Mouse (Mus musculus): ENCODE measurements around the gene Olfr1223. TPM values are rescaled to one million over a fixed set of nuclear protein-coding genes. Genes with fewer than 3 reads are reported as not detected.

The Olfr1223 gene
- polyA plus RNA-seq, 1 experiment from 2014 or later: not detected

Other genes starting within 250 kb of the Olfr1223 start
- not detected in 2 replicates for gene Olfr1208, start 249.2 kb downstream of the Olfr1223 start, polyA plus RNA-seq (2015; fragmentation: Nextera tagmentation; extraction: Ambion mirVana)
- gene Olfr1209, start 236.4 kb downstream of the Olfr1223 start, polyA plus RNA-seq (2015; fragmentation: Nextera tagmentation; extraction: Ambion mirVana): not detected in 2 replicates
- gene Olfr1211, start 213.4 kb downstream of the Olfr1223 start, polyA plus RNA-seq (2015; fragmentation: Nextera tagmentation; extraction: Ambion mirVana): not detected in 2 replicates
- not detected in 2 replicates for gene Olfr1212, start 197.6 kb downstream of the Olfr1223 start, polyA plus RNA-seq (2015; fragmentation: Nextera tagmentation; extraction: Ambion mirVana)
- gene Gm13762, start 171.3 kb downstream of the Olfr1223 start, polyA plus RNA-seq (2015; fragmentation: Nextera tagmentation; extraction: Ambion mirVana): not detected in 2 replicates
- not detected in 2 replicates for gene Olfr1214, start 158.9 kb downstream of the Olfr1223 start, polyA plus RNA-seq (2015; fragmentation: Nextera tagmentation; extraction: Ambion mirVana)
- gene Olfr1215, start 144.6 kb downstream of the Olfr1223 start, polyA plus RNA-seq (2015; fragmentation: Nextera tagmentation; extraction: Ambion mirVana): not detected in 2 replicates
- not detected in 2 replicates for gene Olfr1216, start 133.2 kb downstream of the Olfr1223 start, polyA plus RNA-seq (2015; fragmentation: Nextera tagmentation; extraction: Ambion mirVana)
- not detected in 2 replicates for gene Olfr1217, start 119.5 kb downstream of the Olfr1223 start, polyA plus RNA-seq (2015; fragmentation: Nextera tagmentation; extraction: Ambion mirVana)
- gene Olfr1218, start 90.4 kb downstream of the Olfr1223 start, polyA plus RNA-seq (2015; fragmentation: Nextera tagmentation; extraction: Ambion mirVana): not detected in 2 replicates
- not detected in 2 replicates for gene Olfr1219, start 68.0 kb downstream of the Olfr1223 start, polyA plus RNA-seq (2015; fragmentation: Nextera tagmentation; extraction: Ambion mirVana)
- not detected in 2 replicates for gene Olfr1220, start 44.7 kb downstream of the Olfr1223 start, polyA plus RNA-seq (2015; fragmentation: Nextera tagmentation; extraction: Ambion mirVana)
- not detected in 2 replicates for gene Olfr1221, start 34.3 kb downstream of the Olfr1223 start, polyA plus RNA-seq (2015; fragmentation: Nextera tagmentation; extraction: Ambion mirVana)
- gene Olfr1222, start 18.5 kb downstream of the Olfr1223 start, polyA plus RNA-seq (2015; fragmentation: Nextera tagmentation; extraction: Ambion mirVana): not detected in 2 replicates
- not detected in 2 replicates for gene Olfr1224-ps1, start 12.5 kb upstream of the Olfr1223 start, polyA plus RNA-seq (2015; fragmentation: Nextera tagmentation; extraction: Ambion mirVana)
- not detected in 2 replicates for gene Olfr1225, start 23.1 kb upstream of the Olfr1223 start, polyA plus RNA-seq (2015; fragmentation: Nextera tagmentation; extraction: Ambion mirVana)
- gene Olfr1226, start 48.5 kb upstream of the Olfr1223 start, polyA plus RNA-seq (2015; fragmentation: Nextera tagmentation; extraction: Ambion mirVana): not detected in 2 replicates
- gene Olfr1228, start 102.5 kb upstream of the Olfr1223 start, polyA plus RNA-seq (2015; fragmentation: Nextera tagmentation; extraction: Ambion mirVana): not detected in 2 replicates
- not detected in 2 replicates for gene Olfr1229, start 136.5 kb upstream of the Olfr1223 start, polyA plus RNA-seq (2015; fragmentation: Nextera tagmentation; extraction: Ambion mirVana)
- not detected in 2 replicates for gene Olfr1230, start 145.7 kb upstream of the Olfr1223 start, polyA plus RNA-seq (2015; fragmentation: Nextera tagmentation; extraction: Ambion mirVana)
- gene Olfr1231, start 155.5 kb upstream of the Olfr1223 start, polyA plus RNA-seq (2015; fragmentation: Nextera tagmentation; extraction: Ambion mirVana): not detected in 2 replicates
- gene Olfr1232, start 178.1 kb upstream of the Olfr1223 start, polyA plus RNA-seq (2015; fragmentation: Nextera tagmentation; extraction: Ambion mirVana): not detected in 2 replicates
- not detected in 2 replicates for gene Olfr1233, start 190.8 kb upstream of the Olfr1223 start, polyA plus RNA-seq (2015; fragmentation: Nextera tagmentation; extraction: Ambion mirVana)
- not detected in 2 replicates for gene Olfr1234, start 213.3 kb upstream of the Olfr1223 start, polyA plus RNA-seq (2015; fragmentation: Nextera tagmentation; extraction: Ambion mirVana)